Mouse (Mus musculus) C2C12 (cell line): ENCODE data around the gene 1810049J17Rik. TPM values are rescaled to one million over a fixed set of nuclear protein-coding genes. Genes with fewer than 3 reads are reported as not detected.

ENCODE experiments used
- H3K27me3 ChIP-seq: one replicate; pipeline ENCODE4 v1.6.1; 2011; ENCODE audit not compliant: control insufficient read depth, insufficient read depth, insufficient read length
- H3K36me3 ChIP-seq: one replicate; pipeline ENCODE4 v1.6.1; 2011; ENCODE audit not compliant: control insufficient read depth, insufficient read depth
- H3K4me3 ChIP-seq: one replicate; pipeline ENCODE4 v1.5.1; 2011; ENCODE audit warnings: mild to moderate bottlenecking, control low read depth; ENCODE audit not compliant: poor library complexity, insufficient read depth, severe bottlenecking
- H3K79me2 ChIP-seq: one replicate; pipeline ENCODE4 v1.6.1; 2011; ENCODE audit not compliant: control insufficient read depth, insufficient read depth
- H3K79me3 ChIP-seq: one replicate; pipeline ENCODE4 v1.6.1; 2011; ENCODE audit warnings: low read depth, control low read depth
- H3ac ChIP-seq: one replicate; pipeline ENCODE3; 2011; ENCODE audit warnings: low read depth; ENCODE audit not compliant: control insufficient read depth, insufficient read length
- CEBPB ChIP-seq: IDR thresholded peaks from one replicate; pipeline ENCODE4 v1.6.1; 2011; ENCODE audit warnings: low read depth, mild to moderate bottlenecking, control low read depth, moderate library complexity
- CTCF ChIP-seq: IDR thresholded peaks from one replicate; pipeline ENCODE4 v1.5.1; 2011; ENCODE audit not compliant: control insufficient read depth, insufficient read depth, insufficient read length
- FOSL1 ChIP-seq: IDR thresholded peaks from one replicate; pipeline ENCODE4 v1.8.0; 2011; ENCODE audit warnings: mild to moderate bottlenecking, low read length; ENCODE audit not compliant: poor library complexity, insufficient read depth, severe bottlenecking
- MAX ChIP-seq: IDR thresholded peaks from one replicate; pipeline ENCODE4 v1.6.1; 2011; ENCODE audit warnings: mild to moderate bottlenecking, control low read depth
- MYOD1 ChIP-seq: IDR thresholded peaks from one replicate; pipeline ENCODE4 v1.6.1; 2011; ENCODE audit warnings: low read depth; ENCODE audit not compliant: control insufficient read depth, insufficient read length
- MYOG ChIP-seq: IDR thresholded peaks from one replicate; pipeline ENCODE4 v1.6.1; 2011; ENCODE audit not compliant: control insufficient read depth, insufficient read length; ENCODE audit errors: extremely low read depth
- USF1 ChIP-seq: IDR thresholded peaks from one replicate; pipeline ENCODE4 v1.6.1; 2011; ENCODE audit warnings: low read depth, mild to moderate bottlenecking, control low read depth, moderate library complexity
- polyA plus RNA-seq: library from polyadenylated mRNA; unstranded; fragments of >200 nt; fragmentation: generic; extraction: Trizol; gene quantifications from one replicate; pipeline ENCODE4 v1.2.1, GENCODE M21; 2012; ENCODE audit warnings: missing spikeins

1810049J17Rik gene
- polyA plus RNA-seq, 1 experiment = 4.8 TPM

DNA sequence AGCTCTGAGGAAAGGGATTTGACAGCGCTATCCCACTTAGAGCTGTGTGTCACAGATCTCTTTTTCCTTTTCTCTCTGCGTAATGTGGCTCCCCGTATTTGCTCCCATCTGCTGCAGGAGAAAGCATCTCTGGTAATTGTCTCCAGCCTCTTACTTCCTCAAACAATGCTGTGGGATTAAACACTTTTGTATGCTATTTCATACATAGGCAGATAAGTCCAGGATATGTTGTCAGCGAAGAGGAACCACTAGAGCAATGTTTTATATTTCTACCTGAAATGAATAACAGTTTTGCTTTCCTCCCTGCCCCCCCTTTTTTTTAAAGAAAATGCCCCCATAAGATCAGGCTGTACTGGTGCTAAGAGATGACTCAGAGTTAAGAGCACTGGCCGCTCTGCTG lies 13.2 kb downstream of the 1810049J17Rik start:
- Histone ChIP-seq H3ac (no peak overlapping the region), H3K79me2 (no peaks in the 10 kb centered on the region), H3K36me3 (no peaks in the 10 kb centered on the region), H3K27me3 (no peaks in the 10 kb centered on the region), H3K79me3 (no peaks in the 10 kb centered on the region), H3K4me3 (no peak overlapping the region)
- TF ChIP-seq CTCF (no peak), MAX (no peak), MYOG (no peak), USF1 (no peak), FOSL1 (no peak), MYOD1 (no peak), CEBPB (no peak)

DNA sequence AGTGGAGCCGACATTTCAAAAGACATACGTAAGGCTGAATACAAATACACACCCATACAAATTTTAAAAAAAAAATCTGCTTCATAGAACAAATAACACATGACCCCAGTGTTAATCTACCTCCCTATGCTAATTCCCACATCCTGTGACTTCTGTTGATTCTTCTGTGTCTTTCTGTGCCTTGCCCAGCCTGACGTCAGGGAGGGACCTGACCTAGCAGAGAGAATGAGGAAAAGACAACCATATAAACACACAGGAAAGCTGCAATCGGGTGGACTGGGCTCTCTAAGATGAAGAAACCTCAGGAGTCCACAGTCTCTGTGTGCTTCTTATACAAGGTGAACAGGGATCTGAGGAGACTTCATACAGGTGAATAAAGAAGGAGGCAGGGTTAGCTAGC lies 14.6 kb downstream of the 1810049J17Rik start:
- no peak overlapping the region for H3K4me3 ChIP-seq
- no peak overlapping the region for H3ac ChIP-seq
- H3K79me2 ChIP-seq = no peaks in the 10 kb centered on the region
- no peaks in the 10 kb centered on the region for H3K27me3 ChIP-seq
- no peaks in the 10 kb centered on the region for H3K79me3 ChIP-seq
- TF ChIP-seq CTCF (no peak), MYOD1 (no peak), FOSL1 (no peak), CEBPB (no peak), MAX (no peak), USF1 (no peak), MYOG (no peak)
- no peaks in the 10 kb centered on the region for H3K36me3 ChIP-seq

DNA sequence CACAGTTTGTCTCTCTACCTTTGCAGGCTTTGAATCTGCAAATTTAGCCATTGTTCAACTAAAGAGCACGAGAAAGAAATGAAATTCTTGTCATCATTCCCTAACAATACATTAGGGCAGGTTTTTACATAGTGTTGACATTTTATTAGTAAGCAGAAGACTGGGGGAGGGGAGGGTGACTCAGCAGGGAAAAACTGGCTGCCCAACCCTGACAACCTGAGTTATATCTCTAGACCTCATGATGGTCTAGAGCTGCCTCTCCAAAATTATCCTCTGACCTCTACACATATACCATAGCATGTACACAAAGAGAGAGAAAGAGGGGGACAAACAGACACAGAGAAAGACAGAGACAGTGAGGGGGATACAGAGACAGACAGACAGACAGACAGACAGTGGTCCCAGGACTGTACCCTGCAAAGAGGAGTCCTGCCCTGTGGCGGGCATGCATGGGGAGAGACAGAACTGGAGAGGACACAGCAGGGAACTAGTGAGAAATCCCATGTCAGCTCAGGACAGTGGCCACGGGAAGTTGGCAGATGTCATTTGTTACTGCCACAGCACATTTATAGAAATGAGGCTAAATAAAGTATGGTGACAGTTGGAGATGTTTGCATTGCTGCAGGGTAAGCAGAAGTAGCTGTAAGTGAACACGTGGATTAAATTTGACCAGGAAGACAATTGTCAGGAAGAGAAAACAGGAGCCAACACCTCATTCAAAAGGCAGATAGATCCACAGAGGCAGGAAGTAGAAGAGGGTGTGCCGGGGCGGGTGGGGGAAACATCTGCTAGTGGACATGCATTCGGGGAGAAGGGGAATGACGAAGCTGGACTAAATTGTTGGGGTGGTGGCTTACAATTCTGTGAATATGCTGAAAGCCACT lies 15.3 kb downstream of the 1810049J17Rik start:
- TF ChIP-seq USF1 = no peak
- TF ChIP-seq CEBPB = no peak
- TF ChIP-seq MYOG = no peak
- no peak for TF ChIP-seq FOSL1
- no peak for TF ChIP-seq MAX
- no peak for TF ChIP-seq CTCF
- no peak for TF ChIP-seq MYOD1
- H3K79me3 ChIP-seq = no peaks in the 10 kb centered on the region
- no peak overlapping the region for H3K4me3 ChIP-seq
- no peak overlapping the region for H3ac ChIP-seq
- H3K27me3 ChIP-seq = no peaks in the 10 kb centered on the region
- no peaks in the 10 kb centered on the region for H3K36me3 ChIP-seq
- no peaks in the 10 kb centered on the region for H3K79me2 ChIP-seq

DNA sequence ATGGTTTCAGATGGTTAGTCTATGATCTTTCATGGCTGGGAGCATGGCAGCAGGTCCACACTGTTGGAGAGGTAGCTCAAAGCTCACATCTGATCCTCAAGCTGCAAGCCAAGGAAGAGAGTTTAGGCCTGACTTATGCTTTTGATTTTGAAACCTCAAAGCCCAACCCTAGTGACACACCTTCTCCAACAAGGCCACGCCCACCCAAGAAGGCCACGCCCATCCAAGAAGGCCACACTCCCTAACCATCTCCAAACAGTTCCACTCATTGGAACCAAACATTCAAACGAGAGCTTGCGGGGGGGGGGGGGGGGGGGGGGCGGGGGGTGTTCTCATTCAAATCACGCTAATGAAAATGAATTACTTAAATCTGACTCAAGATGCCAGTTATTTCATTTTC lies 19.9 kb downstream of the 1810049J17Rik start:
- TF ChIP-seq CTCF = no peak
- no peak for TF ChIP-seq CEBPB
- no peak for TF ChIP-seq MAX
- TF ChIP-seq MYOD1 = no peak
- no peak for TF ChIP-seq MYOG
- TF ChIP-seq USF1 = no peak
- no peak for TF ChIP-seq FOSL1
- Histone ChIP-seq H3K36me3 (no peaks in the 10 kb centered on the region), H3K79me2 (no peaks in the 10 kb centered on the region), H3K79me3 (no peaks in the 10 kb centered on the region), H3ac (no peak overlapping the region), H3K27me3 (no peaks in the 10 kb centered on the region), H3K4me3 (no peak overlapping the region)

DNA sequence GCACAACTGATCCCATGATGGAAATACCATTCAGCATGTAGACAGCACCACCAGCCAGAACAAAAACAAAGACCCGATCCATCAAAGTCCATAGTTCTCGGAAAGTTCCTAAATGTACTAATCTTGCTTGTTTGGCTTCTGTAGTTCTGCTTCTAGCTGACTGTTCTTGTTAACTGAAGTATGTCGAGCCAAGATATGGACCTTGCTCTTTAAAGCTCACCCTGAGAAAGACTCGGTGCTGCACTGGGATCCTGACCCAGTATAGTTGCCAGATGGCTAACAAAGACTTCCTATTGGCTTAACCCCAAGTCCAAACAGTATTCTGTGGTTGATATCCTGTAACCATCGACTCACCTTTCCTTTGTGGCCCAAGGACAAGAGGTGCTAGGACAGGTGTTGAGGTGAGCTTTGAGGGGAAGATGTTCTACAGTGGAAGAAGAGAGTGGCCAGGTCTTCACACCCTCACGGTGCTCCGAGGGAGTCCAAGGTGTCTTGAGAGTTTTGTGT lies 23.4 kb downstream of the 1810049J17Rik start:
- Histone ChIP-seq H3ac (no peak overlapping the region), H3K36me3 (no peaks in the 10 kb centered on the region), H3K79me3 (no peaks in the 10 kb centered on the region), H3K27me3 (no peaks in the 10 kb centered on the region), H3K79me2 (no peaks in the 10 kb centered on the region), H3K4me3 (no peak overlapping the region)
- TF ChIP-seq FOSL1 (no peak), MAX (no peak), CTCF (no peak), MYOG (no peak), USF1 (no peak), CEBPB (no peak), MYOD1 (no peak)

DNA sequence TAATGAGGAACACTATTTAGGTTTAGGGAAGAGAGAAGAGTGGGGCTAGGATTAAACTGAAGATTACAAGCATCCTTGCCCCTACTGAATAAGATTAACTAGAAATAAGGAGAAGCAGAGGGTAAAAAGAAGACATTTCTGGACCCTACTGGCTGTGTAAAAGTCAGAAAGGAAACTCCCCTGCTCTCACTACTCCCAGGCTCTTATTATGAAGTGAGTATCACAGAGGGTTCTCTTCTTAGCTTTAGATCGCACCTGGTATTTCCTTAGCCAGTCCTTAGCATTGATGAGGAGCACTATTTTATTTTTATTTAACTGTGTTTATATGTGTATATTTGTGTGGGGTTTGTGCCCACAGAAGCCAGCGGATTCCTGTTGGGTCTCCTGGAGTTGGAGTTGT lies 25.5 kb downstream of the 1810049J17Rik start:
- Histone ChIP-seq H3K79me2 (no peaks in the 10 kb centered on the region), H3K79me3 (no peaks in the 10 kb centered on the region), H3K36me3 (no peaks in the 10 kb centered on the region), H3K27me3 (no peaks in the 10 kb centered on the region), H3ac (no peak overlapping the region), H3K4me3 (no peak overlapping the region)
- TF ChIP-seq MYOD1 (no peak), CEBPB (no peak), USF1 (no peak), MYOG (no peak), FOSL1 (no peak), CTCF (no peak), MAX (no peak)
